Mouse (Mus musculus): ENCODE data around the gene Esrra.
A peak's percentile ranks its signal among the peaks of the same experiment; 100 is the strongest.
"Not testable (repeated sequence)": the region's sequence is repeated elsewhere in the genome, so short reads cannot be mapped to it uniquely, and the experiment has no call there.

Esrra gene

GRCm38 (mm10) chr19:6919876-6920740 lies 1.5 kb downstream of the Esrra start:
- no peak for DNase-seq (ENCODE audit: low read depth)

GRCm38 (mm10) chr19:6919431-6919830 lies 2.2 kb downstream of the Esrra start:
- DNase-seq (ENCODE audit: low read depth) = no peak

- no peak for DNase-seq (ENCODE audit: low read depth)
Measured at GRCm38 (mm10) chr19:6918321-6918720, 3.3 kb downstream of the Esrra start.

GRCm38 (mm10) chr19:6916496-6916895 lies 5.1 kb downstream of the Esrra start:
- DNase-seq (ENCODE audit: low read depth) = no peak

DNA sequence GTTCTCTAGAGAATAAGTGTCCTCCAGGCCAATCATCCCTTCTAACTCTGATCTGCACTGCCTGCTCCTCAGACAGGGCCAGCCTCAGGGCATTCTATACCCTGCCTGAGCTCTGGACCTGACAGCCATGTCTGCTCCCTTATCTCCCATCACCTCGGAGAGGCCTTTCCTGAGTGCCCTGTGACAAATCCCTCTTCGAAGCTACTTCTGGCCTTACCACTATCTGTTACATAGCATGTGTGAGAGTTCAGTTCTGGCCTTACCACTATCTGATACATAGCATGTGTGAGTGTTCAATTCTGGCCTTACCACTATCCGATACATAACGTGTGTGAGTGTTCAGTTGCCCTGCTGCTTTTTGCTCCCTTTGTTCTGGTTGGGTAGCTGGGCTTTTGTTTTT lies 6.3 kb downstream of the Esrra start:
- no peak for DNase-seq (ENCODE audit: low read depth)

DNA sequence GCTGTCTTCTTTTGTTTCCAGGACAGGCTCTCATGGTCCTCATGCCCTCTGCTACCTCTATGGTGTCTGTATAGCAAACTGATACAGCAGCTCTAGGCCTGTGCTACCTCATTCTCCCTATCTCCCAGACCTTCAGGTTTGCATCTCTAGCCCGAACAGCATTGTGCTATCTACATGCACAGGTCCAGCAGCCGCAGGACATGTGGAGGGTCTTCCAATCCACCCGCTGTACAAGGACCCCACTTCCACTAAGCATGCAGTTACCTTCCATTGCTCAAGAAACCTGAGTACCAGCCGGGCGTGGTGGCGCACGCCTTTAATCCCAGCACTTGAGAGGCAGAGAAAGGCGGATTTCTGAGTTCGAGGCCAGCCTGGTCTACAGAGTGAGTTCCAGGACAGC lies 7.1 kb downstream of the Esrra start:
- DNase-seq (ENCODE audit: low read depth) = no peak

DNA sequence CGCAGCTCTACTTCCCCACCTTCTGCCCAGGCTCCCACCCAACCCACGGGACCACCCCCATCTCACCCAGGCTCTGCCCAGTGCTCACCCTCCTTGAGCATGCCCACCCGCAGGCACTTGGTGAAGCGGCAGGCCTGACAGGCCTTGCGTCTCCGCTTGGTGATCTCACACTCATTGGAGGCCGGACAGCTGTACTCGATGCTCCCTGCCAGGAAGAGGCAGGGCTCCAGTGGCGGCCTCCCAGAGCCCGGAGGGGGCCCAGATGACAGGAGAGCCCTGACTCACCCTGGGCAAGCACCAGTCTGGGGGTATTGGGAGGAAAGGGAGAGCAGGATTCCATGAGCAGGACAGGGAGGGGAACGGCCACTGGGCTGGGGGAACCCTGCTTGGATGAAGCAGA lies 7.6 kb downstream of the Esrra start:
- no peak for DNase-seq (ENCODE audit: low read depth)

DNA sequence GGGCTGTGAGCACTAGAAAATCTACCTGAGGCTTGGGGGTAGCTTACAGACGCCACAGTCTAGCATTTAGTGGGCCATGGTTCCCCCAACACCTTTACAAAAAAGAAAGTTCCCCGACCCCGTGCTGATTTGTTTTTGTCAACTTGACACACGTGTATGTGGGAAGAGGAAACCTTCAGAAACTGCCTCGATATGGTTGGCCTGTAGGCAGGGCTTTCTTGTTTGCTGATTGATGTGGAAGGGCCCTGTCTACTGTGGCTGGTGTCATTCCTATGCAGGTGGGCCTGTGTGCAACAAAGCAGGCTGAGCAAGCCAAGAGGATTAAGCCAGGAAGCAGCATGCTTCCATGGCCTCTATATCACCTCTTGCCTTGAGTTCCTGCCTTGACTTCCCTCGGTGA lies 8.6 kb downstream of the Esrra start:
- no peak for DNase-seq (ENCODE audit: low read depth)

DNA sequence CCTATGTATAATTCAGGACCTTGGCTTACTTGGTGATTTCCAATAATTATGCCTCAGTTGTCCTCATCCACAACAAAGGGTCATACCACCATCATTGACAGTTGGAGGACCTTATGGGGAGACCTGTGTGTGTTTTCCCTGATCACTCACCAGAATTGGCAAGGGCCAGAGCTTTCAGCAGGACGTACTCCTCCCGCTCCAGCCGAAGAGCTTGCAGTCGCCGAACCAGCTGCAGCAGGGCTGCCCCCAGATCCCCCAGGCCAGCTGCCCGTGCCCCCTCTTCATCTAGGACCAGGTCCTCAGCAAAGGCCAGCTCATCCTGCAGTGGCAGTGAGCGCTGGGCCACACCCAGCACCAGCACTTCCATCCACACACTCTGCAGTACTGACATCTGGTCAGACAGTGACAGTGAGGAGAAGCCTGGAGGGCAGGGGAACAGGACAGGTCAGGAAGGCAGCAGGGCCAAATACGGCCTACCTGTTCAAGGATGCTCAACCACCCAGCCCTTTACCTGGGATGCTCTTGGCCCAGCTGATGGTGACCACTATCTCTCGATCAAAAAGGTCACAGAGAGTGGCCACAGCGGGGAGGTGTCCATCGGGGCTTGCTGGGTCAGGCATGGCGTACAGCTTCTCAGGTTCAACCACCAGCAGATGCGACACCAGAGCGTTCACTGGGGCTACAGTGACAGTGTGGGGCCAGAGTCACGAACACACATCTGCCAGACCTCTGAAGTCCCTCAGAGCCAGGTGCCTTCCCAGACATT lies 9.2 kb downstream of the Esrra start:
- DNase-seq (ENCODE audit: low read depth) = no peak

DNA sequence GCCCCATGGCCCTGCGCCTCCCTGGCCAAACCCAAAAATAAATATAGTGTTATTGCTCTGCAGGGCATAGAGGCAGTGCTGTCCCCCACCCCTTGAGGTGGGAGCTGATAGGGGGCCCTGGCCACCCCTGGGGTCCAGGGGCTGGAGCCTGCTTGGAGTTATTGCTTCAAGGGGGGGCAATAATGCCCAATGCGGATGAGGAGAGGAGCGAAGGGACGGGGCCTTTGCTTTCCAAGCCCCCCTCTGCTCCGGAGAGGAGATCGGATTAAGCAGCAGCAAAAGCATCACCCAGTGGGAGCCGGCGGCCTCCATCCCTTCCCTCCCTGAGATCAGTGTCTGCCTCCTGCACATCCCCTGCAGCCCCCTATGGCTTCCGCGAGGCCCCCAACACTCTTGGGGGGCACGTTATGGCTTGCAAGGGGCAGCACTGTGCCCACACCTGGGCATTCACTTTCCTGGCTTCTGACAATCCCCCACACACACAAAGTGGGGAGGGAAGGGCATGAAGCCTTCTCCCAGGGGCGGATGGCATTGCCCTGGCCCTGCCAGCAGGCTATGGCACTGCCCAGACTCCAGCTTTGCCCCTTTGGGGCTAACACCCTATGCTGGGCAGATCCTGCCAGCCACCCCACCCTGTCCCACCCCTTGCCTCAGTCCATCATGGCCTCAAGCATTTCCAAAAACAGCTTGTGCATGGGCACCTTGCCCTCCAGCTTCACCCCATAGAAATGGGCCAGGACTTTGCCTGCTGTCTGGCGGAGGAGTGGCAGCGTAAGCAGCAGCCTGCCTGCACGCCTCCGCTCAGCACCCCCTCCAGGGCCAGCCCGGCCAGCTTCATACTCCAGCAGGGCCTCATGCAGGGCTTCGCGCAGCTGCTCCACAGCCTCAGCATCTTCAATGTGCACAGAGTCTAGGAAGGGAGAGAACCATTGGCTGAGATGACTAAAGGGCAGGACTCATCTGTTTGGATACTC lies 10.2 kb downstream of the Esrra start:
- no peak for DNase-seq (ENCODE audit: low read depth)

GRCm38 (mm10) chr19:6910306-6910705 lies 11.3 kb downstream of the Esrra start:
- not testable (repeated sequence) for DNase-seq (ENCODE audit: low read depth)

DNA sequence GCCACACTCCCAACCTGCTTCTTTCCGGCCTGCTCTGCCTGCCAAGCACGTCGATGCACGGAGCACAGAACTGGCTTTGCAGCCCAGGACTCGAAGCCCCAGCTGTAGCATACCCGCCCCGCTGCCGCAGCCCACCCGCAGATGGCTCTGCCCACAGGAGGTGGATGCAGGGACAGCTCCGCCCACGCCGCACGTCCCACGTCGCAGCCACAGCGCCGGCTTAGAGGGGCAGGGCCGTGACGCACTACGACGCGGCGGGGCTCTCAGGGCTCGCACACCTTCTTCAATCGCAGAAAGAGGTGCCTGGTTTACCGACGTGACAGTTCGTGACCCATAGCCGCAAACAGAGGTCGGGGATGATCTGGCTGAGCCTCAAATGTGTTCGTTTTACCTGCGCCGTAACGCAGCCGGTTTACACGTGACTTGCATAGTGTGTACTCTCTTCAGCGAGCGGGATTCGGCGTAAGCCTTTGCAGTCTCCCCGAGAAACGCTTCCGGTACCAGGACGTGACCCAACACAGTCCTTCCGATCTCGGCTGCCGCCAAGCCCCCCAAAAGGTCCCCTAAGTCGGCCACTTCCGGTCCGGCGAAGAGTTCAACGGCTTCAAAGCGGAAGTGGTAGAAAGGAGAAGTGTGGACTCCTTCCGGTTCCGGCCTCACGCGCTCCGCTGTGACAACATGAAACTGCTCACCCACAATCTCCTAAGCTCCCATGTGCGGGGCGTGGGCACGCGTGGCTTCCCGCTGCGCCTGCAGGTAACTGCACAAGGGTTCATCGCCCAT lies 11.9 kb downstream of the Esrra start, which contains the start of the genes Trmt112 and Prdx5:
Gene Trmt112, plus strand, starts transcription at position 192 of the 783 bp plus-strand sequence.
Gene Prdx5, minus strand, starts transcription at position 600 of the 783 bp plus-strand sequence.
- peak; percentile 81 for DNase-seq (ENCODE audit: low read depth)

GRCm38 (mm10) chr19:6909021-6909420 lies 12.6 kb downstream of the Esrra start:
- no peak for DNase-seq (ENCODE audit: low read depth)

GRCm38 (mm10) chr19:6907811-6908540 lies 13.6 kb downstream of the Esrra start:
- DNase-seq (ENCODE audit: low read depth) = no peak

DNA sequence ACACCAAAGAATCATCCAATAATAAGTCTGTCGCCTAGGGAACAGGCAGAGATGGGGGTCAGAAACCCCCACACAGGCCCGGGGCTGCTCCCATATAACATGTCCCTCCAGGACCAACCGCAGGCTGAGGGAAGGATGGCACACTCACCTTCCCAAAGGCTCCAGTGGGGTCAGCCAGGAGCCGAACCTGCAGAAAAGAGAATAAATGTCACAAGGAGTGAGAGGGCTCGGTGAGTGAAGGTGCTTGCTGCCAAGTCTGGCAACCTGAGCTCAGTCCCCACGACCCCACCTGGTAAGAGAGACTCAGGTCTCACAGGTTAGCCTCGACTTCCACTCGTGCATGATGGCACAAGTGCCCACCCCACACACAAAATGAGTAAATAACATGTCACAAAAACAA lies 14.5 kb downstream of the Esrra start:
- no peak for DNase-seq (ENCODE audit: low read depth)

- DNase-seq (ENCODE audit: low read depth) = no peak
Measured at GRCm38 (mm10) chr19:6906199-6906598, 15.4 kb downstream of the Esrra start.

DNA sequence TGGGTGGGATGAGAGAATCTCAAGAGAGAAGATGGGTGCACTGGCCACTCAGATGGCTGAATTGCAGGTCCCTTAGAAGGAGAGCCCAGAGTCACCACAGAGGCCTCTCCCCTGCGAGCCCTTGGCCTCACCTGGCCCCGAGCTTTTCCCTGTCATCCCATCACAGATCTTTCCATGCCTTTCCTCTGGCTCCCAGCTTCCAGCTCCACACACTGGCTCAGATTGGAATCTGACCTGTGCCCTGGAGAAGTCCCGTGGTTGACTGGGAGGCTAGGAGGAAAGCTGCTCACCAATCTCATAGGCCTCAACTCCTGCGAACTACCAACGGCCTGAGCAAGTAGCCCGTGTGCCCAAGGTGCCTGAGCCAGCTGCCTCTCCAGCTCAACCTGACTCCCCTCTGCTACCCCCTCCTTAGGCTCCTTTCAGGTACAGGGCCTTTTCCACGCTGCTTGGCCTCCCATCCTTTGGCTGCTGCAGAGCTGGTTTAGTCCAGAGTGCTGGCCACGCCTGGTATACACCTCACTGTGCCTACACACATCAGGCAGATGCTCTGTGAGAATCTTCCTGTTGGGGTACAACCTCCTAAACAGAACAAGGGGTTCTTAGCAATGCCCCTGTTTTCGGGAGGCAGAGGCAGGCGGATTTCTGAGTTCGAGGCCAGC lies 16.0 kb downstream of the Esrra start:
- DNase-seq (ENCODE audit: low read depth) = no peak

DNA sequence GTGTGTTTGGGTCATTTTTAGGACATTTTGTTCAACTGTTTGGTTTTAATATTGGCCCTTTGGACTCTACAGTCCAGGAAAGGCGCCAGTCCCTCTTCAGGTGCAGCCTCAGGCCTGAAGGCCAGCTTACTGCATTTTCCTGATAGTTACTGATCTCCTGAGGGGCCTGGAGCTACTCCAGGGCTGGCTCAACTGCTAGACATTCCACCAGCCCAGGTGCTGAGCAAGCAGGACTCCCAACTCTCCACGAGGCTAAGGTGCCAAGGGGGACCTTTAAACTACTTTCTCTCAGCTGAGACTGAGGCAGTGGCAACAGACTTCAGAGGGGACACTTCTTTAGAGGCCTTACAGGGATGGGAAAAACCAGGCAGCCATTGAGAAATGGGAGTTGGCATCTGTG lies 16.8 kb downstream of the Esrra start:
- no peak for DNase-seq (ENCODE audit: low read depth)

DNA sequence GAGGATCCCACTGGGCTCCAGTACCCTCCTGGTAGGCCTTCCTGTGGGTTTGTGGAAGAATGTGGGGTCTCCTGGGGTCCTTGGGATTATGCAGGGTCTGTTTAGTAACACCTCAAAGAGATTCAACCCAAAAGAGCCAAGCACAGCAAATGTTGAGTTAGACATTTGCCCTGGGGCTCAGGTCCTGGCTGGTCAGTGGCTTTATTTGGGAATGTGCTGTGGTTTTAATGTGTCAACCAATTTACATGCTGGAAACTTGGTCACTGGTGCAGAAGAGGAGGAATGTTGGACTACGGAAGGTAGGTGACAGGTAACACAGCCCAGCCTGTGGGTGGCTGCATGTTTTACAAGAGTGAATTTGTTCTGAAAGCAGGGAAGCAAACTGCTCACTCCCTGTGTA lies 18.6 kb downstream of the Esrra start:
- no peak for DNase-seq (ENCODE audit: low read depth)

DNA sequence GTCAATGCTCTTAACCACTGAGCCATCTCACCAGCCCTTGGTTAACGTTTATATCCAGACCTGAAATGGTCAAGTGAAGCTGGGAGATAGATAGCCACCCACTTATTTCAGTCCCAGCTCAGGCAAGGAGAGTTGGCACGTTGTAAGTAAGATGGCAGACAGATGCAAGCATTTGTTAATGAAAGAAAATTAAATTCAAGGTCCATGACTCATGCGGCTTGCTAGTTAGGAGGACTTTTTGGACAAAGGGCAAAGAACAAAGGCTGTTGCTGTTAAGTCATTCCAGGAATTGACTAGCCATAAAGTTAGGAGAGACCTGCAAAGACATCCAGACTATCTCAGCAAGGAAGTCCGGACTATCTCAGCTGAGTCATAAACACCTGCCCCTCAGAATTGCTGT lies 22.0 kb downstream of the Esrra start:
- no peak for DNase-seq (ENCODE audit: low read depth)
